Mouse (Mus musculus): ENCODE data around the gene Gm20834. TPM values are rescaled to one million over a fixed set of nuclear protein-coding genes. Genes with fewer than 3 reads are reported as not detected.
"Not testable (repeated sequence)": the region's sequence is repeated elsewhere in the genome, so short reads cannot be mapped to it uniquely, and the experiment has no call there.

Gene Gm20834
- polyA plus RNA-seq (2011; ENCODE audit: insufficient read depth, insufficient read length, low replicate concordance, missing spikeins), result not detected in 2 replicates

GRCm38 (mm10) chrY:10324489-10324888 lies at the start of gene Gm20834:
TSS of gene Gm20834 (minus strand) at chrY:10324589.
- not testable (repeated sequence) for H3K4me1 ChIP-seq (ENCODE audit: control insufficient read depth, insufficient read depth, low read length); H3K4me3 ChIP-seq (replicated peaks; ENCODE audit: control insufficient read depth, low read depth, low read length); H3K27ac ChIP-seq (ENCODE audit: control insufficient read depth, insufficient read depth, low read depth, low read length, poor library complexity)
- 39% methylated on average over 4 of the region's 4 CpGs for WGBS

Other genes with a start within 250 kb of the Gm20834 start
- not detected in 2 replicates for gene Gm21310, start 177.4 kb downstream of the Gm20834 start, polyA plus RNA-seq (2011; ENCODE audit: insufficient read depth, insufficient read length, low replicate concordance, missing spikeins)
- gene Gm28510, start 88.1 kb upstream of the Gm20834 start, polyA plus RNA-seq (2011; ENCODE audit: insufficient read depth, insufficient read length, low replicate concordance, missing spikeins), result not detected in 2 replicates
- not detected in 2 replicates for gene Gm20737, start 211.5 kb upstream of the Gm20834 start, polyA plus RNA-seq (2011; ENCODE audit: insufficient read depth, insufficient read length, low replicate concordance, missing spikeins)
- gene Gm21775, start 228.9 kb upstream of the Gm20834 start, polyA plus RNA-seq (2011; ENCODE audit: insufficient read depth, insufficient read length, low replicate concordance, missing spikeins), result not detected in 2 replicates

Data from bone marrow, adult 2 months (tissue).